Mouse (Mus musculus) heart, postnatal 25 days (tissue): ENCODE results near the gene Taf8. TPM values are rescaled to one million over a fixed set of nuclear protein-coding genes. Genes with fewer than 3 reads are reported as not detected.

Experiments
- DNase-seq: peaks from one replicate; pipeline ENCODE4 v3.0.0; 2022; ENCODE audit warnings: low spot score
- intact Hi-C: fragments of 180-260 bp; cut with DNase I; formaldehyde crosslinking; loops from one replicate; pipeline ENCODE4 v1.15.1; 2025
- total RNA-seq, 2 experiments: library from RNA; stranded (reverse); gene quantifications; 2 replicates each; pipeline ENCODE4 v1.2.3; 2021

Taf8 gene
- total RNA-seq, result 10 to 100 TPM in 1 of 2 experiments, 1 to 10 TPM in 1; 10.0 to 11.4 TPM

DNA sequence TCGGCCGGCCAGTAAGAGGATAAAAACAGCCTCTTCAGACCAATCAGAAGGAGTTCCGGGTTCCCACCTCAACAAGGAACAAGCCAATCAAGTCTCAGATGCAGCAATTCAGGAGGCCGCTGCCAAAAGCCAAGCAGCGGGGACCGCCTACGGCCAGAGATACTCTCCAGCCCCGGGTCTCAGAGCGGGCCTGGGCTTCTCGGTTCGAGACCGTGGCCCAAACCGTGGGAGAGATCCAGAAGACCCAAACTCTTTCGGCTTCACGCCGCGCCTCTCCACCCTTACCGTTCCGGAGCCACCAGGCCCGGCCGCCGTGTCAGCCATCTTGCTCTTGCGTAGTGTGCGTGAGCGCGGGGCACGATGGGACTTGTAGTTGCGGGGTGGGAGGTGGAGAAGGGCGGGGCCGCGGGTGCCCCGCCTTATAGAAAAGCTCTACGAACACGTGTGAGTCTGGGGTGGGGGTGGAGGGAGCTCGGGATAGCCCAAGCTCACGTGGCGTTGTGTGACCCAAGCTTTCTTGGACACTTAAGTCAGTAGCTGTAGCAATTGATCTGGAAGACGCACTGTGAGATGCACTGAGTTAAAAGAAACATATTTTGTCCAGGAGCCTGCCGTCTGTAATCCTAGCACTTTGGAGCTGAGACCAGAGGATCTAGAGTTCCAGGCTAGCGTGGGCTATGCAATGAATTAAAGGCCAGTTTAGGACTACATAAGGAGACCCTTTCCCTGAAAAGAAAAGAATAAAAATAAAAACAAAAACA, at the start of gene Taf8:
Taf8 (minus strand) TSS at position 347 of the 761 bp plus-strand sequence.
- intact Hi-C loops, result no loop called here
- peak; percentile 91 for DNase-seq

DNA sequence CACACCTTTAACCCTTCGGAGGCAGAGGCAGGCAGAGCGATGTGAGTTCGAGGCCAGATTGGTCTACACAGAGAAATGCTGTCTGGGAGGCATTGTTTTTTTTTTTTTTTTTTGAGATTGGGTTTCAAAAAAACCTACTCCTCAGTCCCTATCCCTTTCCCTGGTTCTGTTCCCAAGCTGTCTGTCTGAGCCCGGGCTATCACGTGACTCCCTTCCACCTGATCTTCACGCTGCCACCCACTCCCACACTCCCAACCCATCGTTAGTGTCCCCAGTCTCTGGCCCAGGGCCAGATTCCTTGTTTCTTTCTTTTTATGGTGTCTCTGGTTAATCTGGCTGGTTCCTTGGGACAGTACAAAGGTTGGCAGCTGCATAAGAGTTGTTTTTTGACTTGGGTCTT, 49.0 kb upstream of the Taf8 start:
- intact Hi-C loops, result no loop called here

DNA sequence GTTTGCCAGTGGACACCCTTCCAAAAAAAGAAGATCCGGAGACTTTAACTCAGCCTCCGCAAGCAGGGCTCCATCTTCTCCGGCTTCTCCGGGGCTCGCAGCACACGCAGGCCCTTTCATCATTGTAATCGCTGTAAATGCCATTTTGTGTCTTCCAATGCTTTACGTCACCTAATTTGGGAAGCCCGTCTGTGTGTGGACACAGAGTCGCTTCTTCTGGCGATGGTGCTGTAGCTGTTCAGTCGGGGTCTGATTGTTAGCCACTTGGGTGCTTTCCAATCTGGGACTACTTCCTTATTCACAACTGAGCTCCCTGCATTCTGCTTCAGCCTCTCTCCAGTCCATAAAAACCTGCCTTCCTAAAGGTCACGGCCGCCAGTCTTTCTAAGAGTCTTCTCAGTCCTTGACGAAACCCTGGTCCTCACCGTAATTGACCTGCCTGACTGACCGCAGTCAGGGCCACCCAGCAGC, 43.8 kb upstream of the Taf8 start:
- intact Hi-C loops, result no loop called here
- DNase-seq, result no peak

More for the DNA sequence above, 49.0 kb upstream of the Taf8 start:
- no peak for DNase-seq

DNA sequence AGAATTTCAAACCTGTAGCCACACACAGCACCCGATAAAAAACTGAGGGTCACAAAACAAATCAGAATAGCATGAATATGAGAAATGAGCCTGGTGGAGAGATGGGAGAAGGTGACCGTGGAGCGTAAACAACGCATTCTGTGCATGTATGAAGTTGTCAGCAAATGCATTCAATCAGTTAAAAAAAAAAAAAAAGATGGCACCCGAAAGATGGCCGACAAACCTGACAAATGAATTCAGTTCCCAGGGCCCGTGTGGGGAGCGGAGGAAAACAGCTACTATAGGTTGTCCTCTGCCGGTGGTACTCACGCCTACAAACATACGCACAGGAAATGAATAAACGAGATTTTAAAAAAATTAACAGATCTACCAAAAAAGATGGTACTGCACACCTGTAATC, 43.1 kb upstream of the Taf8 start:
- intact Hi-C loops, result no loop called here

GRCm38 (mm10) chr17:47543051-47543650, 41.1 kb upstream of the Taf8 start:
- no peak for DNase-seq
- intact Hi-C loops, result no loop called here

More for the DNA sequence above, 43.1 kb upstream of the Taf8 start:
- DNase-seq, result no peak

- no peak for DNase-seq
- intact Hi-C loops, result no loop called here
These were observed 40.0 kb upstream of the Taf8 start for GRCm38 (mm10) chr17:47542061-47542460.

GRCm38 (mm10) chr17:47539128-47539527, 37.0 kb upstream of the Taf8 start:
- DNase-seq, result no peak
- intact Hi-C loops, result no loop called here

DNA sequence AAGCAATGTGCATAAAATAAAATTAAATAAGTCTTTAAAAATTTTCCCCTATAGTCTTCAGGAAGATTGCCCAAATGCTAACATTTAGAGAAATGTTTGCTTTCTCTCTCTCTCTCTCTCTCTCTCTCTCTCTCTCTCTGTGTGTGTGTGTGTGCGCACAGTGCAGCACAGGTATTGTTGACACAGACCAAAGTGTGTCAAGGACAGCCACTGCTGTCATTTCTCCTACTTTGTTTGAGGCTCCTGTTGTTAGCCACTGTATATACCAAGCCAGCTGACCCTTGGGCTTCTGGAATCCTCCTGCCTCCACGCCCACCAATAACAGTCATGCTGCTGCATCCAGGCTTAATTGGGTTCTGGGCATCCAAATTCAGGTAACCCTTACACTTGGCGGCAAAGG, 36.0 kb upstream of the Taf8 start:
- intact Hi-C loops, result no loop called here
- DNase-seq, result no peak

- intact Hi-C loops, result no loop called here
- DNase-seq, result no peak
These were observed 33.7 kb upstream of the Taf8 start for GRCm38 (mm10) chr17:47535812-47536236.

DNA sequence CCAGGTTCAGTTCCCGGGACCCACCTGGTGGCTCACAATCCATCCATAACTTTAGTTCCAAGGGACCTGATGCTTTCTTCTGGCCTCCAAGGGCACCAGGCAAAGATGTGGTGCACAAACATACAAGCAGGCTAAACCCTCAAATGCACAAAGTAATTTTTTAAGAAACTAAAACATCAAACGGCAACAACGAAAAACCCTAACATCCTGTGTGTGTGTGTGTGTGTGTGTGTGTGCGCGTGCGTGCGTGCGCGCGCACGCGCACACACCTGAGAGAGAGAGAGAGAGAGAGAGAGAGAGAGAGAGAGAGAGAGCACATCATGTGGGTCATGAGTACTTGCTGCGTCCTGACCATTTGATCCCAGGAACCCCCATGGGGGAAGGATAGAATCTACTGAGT, 31.6 kb upstream of the Taf8 start:
- intact Hi-C loops, result no loop called here
- DNase-seq, result no peak

DNA sequence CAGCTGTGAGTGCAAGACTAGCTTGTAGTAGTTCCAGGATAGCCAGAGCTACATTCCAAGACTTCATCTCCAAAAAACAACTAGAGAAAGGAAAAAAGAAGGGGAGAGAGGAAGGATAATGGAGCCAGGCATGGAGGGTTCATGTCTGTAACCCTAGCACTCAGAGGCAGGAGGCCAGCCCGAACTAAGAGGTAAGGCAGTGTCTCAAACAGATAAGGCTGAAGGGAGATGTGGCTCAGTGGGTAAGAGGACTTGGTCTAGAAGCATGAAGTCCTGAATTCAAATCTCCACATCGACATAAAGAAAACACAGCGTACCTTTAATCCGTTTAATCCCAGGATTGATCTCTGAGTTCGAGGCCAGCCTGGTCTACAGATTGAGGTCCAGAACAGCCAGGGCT, 30.3 kb upstream of the Taf8 start:
- no peak for DNase-seq
- intact Hi-C loops, result no loop called here

DNA sequence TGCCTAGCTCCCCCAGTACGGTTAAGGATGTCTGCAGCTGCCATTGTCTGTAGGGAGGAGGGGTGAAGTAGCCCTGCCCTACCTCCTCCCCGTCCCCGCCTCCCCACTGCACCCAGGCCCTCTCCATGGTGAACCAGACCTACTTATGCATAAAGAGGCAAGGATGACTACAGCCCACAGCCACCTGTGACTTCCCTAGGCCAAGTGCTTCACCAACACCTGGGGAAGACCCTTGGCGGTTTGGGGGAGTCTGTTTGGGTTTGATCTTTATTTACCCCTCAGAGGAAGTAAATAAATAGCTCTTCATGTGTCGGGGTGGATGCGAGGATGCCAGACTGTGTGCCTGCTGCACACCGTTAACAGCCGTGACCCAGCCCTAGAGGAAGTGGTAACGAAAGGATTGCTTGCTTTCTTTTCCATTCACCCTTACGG, 29.3 kb upstream of the Taf8 start:
- intact Hi-C loops, result no loop called here
- DNase-seq, result no peak

DNA sequence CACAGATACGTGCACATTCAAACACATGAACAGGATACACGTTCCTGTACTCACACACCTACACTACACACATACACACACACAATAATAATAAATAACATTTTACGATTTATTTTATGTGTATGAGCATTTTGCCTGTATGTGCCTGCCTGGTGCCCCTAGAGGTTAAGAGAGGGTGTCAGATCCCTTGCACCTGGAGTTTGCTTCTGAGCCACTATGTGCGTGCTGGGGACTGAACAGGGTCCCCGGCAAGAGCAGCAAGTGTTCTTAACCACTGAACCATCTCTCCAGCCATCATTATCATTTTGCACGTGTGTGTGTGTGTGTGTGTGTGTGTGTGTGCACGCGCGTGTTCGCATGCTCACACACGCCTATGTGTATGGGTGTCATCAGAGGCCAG, 27.5 kb upstream of the Taf8 start:
- intact Hi-C loops, result no loop called here
- no peak for DNase-seq

GRCm38 (mm10) chr17:47528919-47529318, 26.8 kb upstream of the Taf8 start:
- intact Hi-C loops, result no loop called here

GRCm38 (mm10) chr17:47527581-47528300, 25.6 kb upstream of the Taf8 start:
- DNase-seq, result no peak
- intact Hi-C loops, result no loop called here

More at GRCm38 (mm10) chr17:47528919-47529318, 26.8 kb upstream of the Taf8 start:
- no peak for DNase-seq

GRCm38 (mm10) chr17:47526856-47527520, 24.9 kb upstream of the Taf8 start:
- DNase-seq, result no peak
- intact Hi-C loops, result no loop called here

DNA sequence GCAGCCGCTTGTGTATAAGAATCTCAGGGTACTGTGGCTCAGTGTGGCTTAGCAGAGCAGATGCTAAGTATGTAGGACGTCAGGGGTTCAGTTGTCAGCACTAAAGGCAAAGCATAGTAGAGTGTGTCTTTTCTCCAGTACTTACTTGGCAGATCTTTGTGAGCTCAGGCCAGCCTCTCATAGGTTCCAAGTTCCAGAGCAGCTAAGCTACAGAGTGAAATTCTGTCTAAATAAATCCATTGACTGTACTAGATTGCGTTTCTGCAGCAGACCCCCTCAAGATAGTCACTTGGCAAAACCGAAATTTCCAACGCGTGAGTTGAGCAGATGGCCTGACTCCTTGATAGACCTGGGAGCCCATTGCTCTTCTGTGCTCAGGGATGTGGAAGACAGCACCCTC, 22.9 kb upstream of the Taf8 start:
- no peak for DNase-seq
- intact Hi-C loops, result no loop called here

DNA sequence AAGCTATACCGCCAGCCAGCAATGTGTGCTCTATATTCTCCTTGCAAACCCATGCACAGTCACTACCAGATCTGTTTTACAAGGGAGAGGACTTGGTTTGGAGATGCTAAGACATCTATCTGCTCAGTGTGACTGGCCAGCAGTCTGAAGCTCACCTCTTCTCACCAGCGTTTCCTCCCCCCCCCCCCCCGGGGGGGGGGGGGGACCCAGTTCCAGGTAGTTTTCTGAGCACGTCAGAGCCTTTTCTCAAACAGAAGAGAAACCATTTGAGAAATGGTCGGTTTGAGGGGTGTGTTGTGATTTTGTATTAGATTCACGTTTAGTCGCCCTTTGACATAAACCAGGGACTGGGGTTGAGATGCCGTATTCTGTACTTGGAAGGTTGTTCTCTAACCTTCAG, 22.0 kb upstream of the Taf8 start:
- intact Hi-C loops, result no loop called here
- no peak for DNase-seq

DNA sequence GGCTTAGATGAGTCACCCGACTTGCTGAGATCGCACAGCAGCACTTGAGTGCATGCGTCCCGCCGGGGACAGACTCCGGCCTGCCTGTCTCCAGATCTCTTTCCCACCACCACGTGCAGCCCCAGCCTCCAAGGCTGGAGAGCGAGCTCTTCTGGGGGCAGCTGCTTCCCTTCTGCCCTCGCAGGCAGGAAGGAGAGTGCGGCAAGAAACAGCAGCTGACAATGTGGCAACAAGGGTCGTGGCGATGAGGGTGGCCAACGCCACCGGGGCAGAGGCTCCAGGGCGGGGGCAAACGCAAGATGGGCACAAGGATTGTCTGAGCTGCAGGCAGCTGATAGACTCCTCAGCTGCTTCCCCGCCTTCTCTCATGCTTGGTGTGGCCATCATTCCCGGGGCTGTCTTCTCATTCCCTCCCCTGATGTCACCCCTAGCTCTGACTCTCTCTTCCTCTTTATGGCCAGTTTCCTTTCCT, 21.2 kb upstream of the Taf8 start:
- intact Hi-C loops, result no loop called here
- no peak for DNase-seq

- no peak for DNase-seq
- intact Hi-C loops, result no loop called here
These were observed 20.4 kb upstream of the Taf8 start for GRCm38 (mm10) chr17:47522536-47522935.
